Comparison of ENCODE assay signal across 16 mouse cellular contexts in the genomic region with DNA sequence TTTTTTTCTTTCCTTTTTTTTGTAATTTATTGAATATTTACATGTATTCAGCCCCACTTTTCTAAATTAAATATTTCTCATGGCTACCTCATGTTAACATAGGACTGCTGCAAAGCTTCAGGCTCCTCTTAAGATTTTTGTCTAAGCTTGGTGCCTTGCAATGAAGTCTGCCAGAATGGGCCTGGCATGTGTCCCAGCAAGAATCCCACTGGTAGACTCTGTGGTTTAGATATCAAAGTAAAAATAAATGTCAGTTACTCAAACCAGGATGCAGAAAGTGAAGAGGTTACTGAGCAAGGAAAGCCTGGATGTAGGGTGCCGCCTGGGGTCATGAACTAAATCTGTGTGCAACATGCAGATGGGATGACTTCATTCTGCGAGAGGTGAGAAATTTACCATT.
DNase-seq lines count a peak whose midpoint lies in the region; ATAC-seq and TF ChIP-seq lines count a peak whose summit lies in the region.
"Had no signal": no experiment of that assay in that cellular context is flagged by ENCODE, and none has a peak within 500 bp of the region (broad histone marks: within the 10 kb centered on the region; RNA-seq: fewer than 3 reads in every experiment).

No protein-coding gene starts in this region.

- 0 out of 2 replicates have a peak overlapping the region, but pooled peaks have one; percentile 21 for H3K27ac ChIP-seq in heart, embryonic 15.5 days
- H3K27ac ChIP-seq in heart, adult 2 months, result no peak overlapping the region
- no peak overlapping the region for H3K27ac ChIP-seq in left cerebral cortex, adult 2 months
- H3K27ac ChIP-seq: hindbrain, embryonic 12.5 days; intestine, embryonic 15.5 days; liver, embryonic 12.5 days had no signal

- no peaks in the 10 kb centered on the region for H3K79me2 ChIP-seq in heart, adult 2 months (replicated peaks; ENCODE audit: control insufficient read depth, insufficient read depth, low read length)

- DNase-seq in cerebellum, postnatal 10 days, result peak; percentile 71 to 77
- DNase-seq in cerebellum, postnatal 4 days (ENCODE audit: low spot score in 2 of 2), result no peak
- DNase-seq in heart, adult 2 months, result no peak
- peak; percentile 23 to 38 for DNase-seq in left cerebral cortex, postnatal 14 days (ENCODE audit: low spot score in 2 of 2)
- no peak for DNase-seq in left cerebral cortex, adult 2 months (ENCODE audit: extremely low spot score in 1 of 2, low spot score in 2 of 2)
- DNase-seq in 3T3-L1 (ENCODE audit: low read depth, low spot score), result peak; percentile 29
- DNase-seq: adrenal gland, adult 8-10 months; kidney, postnatal 36 days; thymus, postnatal 4 days had no signal

- no peaks in the 10 kb centered on the region for H3K36me3 ChIP-seq in heart, embryonic 15.5 days
- H3K36me3 ChIP-seq in heart, adult 2 months (ENCODE audit: control insufficient read depth, insufficient read depth, low read length), result no peaks in the 10 kb centered on the region
- H3K36me3 ChIP-seq: hindbrain, embryonic 12.5 days; intestine, embryonic 15.5 days; liver, embryonic 12.5 days had no signal

- peaks cover 12% of the 10 kb centered on the region for H3K4me1 ChIP-seq in heart, embryonic 15.5 days (replicated peaks)
- H3K4me1 ChIP-seq in heart, adult 2 months (ENCODE audit: control insufficient read depth, insufficient read depth, low read length), result no peaks in the 10 kb centered on the region
- H3K4me1 ChIP-seq: intestine, embryonic 15.5 days; liver, embryonic 12.5 days had no signal

- no peak overlapping the region for H3K4me2 ChIP-seq in heart, embryonic 15.5 days
- H3K4me2 ChIP-seq: hindbrain, embryonic 12.5 days; intestine, embryonic 15.5 days; liver, embryonic 12.5 days had no signal

- no peaks in the 10 kb centered on the region for H3K9me3 ChIP-seq in heart, embryonic 15.5 days (replicated peaks)
- H3K9me3 ChIP-seq: hindbrain, embryonic 12.5 days; intestine, embryonic 15.5 days; liver, embryonic 12.5 days had no signal

- TF ChIP-seq EP300 in heart, adult 2 months (IDR thresholded peaks at IDR 0.05; ENCODE audit: insufficient read depth, low read depth, low read length), result no peak

- H3K27me3 ChIP-seq in heart, embryonic 15.5 days, result no peaks in the 10 kb centered on the region
- H3K27me3 ChIP-seq in heart, adult 2 months (ENCODE audit: control insufficient read depth, insufficient read depth, low read length), result no peaks in the 10 kb centered on the region
- H3K27me3 ChIP-seq: hindbrain, embryonic 12.5 days; intestine, embryonic 15.5 days; liver, embryonic 12.5 days had no signal

- 28% methylated on average over 2 of the region's 2 CpGs for WGBS in heart, embryonic 15.5 days
- WGBS in heart, adult 2 months, result 55% methylated on average over 2 of the region's 2 CpGs

- intact Hi-C loops in heart, adult 2 months (cut with DNase I), result no loop called here
- intact Hi-C loops in left cerebral cortex, postnatal 14 days (cut with DNase I), result loop anchor here (5.0 kb wide), 1 partner anchor 147 kb away; no protein-coding TSS in a partner anchor
- intact Hi-C loops in left cerebral cortex, adult 2 months (cut with DNase I), result no loop called here

- TF ChIP-seq CTCF in heart, adult 2 months (IDR thresholded peaks at IDR 0.05), result no peak
- no peak for TF ChIP-seq CTCF in left cerebral cortex, adult 2 months (IDR thresholded peaks at IDR 0.05)

- ATAC-seq in heart, embryonic 15.5 days (replicated peaks; ENCODE audit: insufficient number of reproducible peaks, insufficient read depth, low FRiP score, low read depth), result 0 out of 2 replicates have a peak, but pooled peaks have one; percentile 39
- no peak for ATAC-seq in CD4-positive, CD25-positive, alpha-beta regulatory T cell, adult 4 months
- ATAC-seq: forebrain, embryonic 16.5 days; intestine, embryonic 15.5 days; liver, embryonic 12.5 days; midbrain, embryonic 16.5 days had no signal

- H3K4me3 ChIP-seq in heart, embryonic 15.5 days, result no peak overlapping the region
- H3K4me3 ChIP-seq in heart, adult 2 months, result no peak overlapping the region
- H3K4me3 ChIP-seq in left cerebral cortex, adult 2 months, result no peak overlapping the region
- H3K4me3 ChIP-seq: hindbrain, embryonic 12.5 days; intestine, embryonic 15.5 days; liver, embryonic 12.5 days had no signal

- TF ChIP-seq POLR2A in heart, adult 2 months (IDR thresholded peaks at IDR 0.05; ENCODE audit: insufficient read depth, low read depth, low read length), result no peak

- H3K9ac ChIP-seq in heart, embryonic 15.5 days, result no peak overlapping the region
- H3K9ac ChIP-seq in heart, adult 2 months (ENCODE audit: low read depth, low read length), result no peak overlapping the region
- H3K9ac ChIP-seq: hindbrain, embryonic 12.5 days; intestine, embryonic 15.5 days; liver, embryonic 12.5 days had no signal

Comparison
In these comparisons a context has a peak if more than half of its experiments do, and no peak if none do; other contexts are left out.
1. DNase-seq: peak in cerebellum, postnatal 10 days (2 of 2), left cerebral cortex, postnatal 14 days (2 of 2) and 3T3-L1 (single experiment); none in cerebellum, postnatal 4 days (0 of 2), heart, adult 2 months (0 of 2) and left cerebral cortex, adult 2 months (0 of 2).